In genomic region chr4:129106073-129106472, GRCm38 (mm10) we compare ENCODE assay signal across 14 mouse cellular contexts. TPM values are rescaled to one million over a fixed set of nuclear protein-coding genes. Genes with fewer than 3 reads are reported as not detected.
A peak's percentile ranks its signal among the peaks of the same experiment; 100 is the strongest.
DNase-seq lines count a peak whose midpoint lies in the region; ATAC-seq and TF ChIP-seq lines count a peak whose summit lies in the region.
"Had no signal": no experiment of that assay in that cellular context is flagged by ENCODE, and none has a peak within 500 bp of the region (broad histone marks: within the 10 kb centered on the region; RNA-seq: fewer than 3 reads in every experiment).

No protein-coding gene starts in this region.

- H3K9me3 ChIP-seq in kidney, embryonic 15.5 days (replicated peaks): no peaks in the 10 kb centered on the region
- no peaks in the 10 kb centered on the region for H3K9me3 ChIP-seq in embryonic facial prominence, embryonic 15.5 days (replicated peaks)
- H3K9me3 ChIP-seq: midbrain, embryonic 15.5 days had no signal

- peak overlapping the region; percentile 64 for H3K4me2 ChIP-seq in kidney, embryonic 15.5 days
- peak overlapping the region; percentile 51 for H3K4me2 ChIP-seq in embryonic facial prominence, embryonic 15.5 days (replicated peaks)

- H3K4me3 ChIP-seq in kidney, embryonic 15.5 days (replicated peaks): peak overlapping the region; percentile 35
- H3K4me3 ChIP-seq in embryonic facial prominence, embryonic 15.5 days (replicated peaks): peak overlapping the region; percentile 39
- peak overlapping the region; percentile 92 for H3K4me3 ChIP-seq in small intestine, adult 2 months (ENCODE audit: low read depth, low read length)
- H3K4me3 ChIP-seq: erythroblast, embryonic 14.5 days had no signal

- WGBS in kidney, embryonic 15.5 days: 23% methylated on average over 9 of the region's 9 CpGs
- 17% methylated on average over 9 of the region's 9 CpGs for WGBS in embryonic facial prominence, embryonic 15.5 days
- WGBS in small intestine, adult 2 months: 18% methylated on average over 9 of the region's 9 CpGs

- no peak for TF ChIP-seq CTCF in small intestine, adult 2 months (IDR thresholded peaks at IDR 0.05; ENCODE audit: extremely low read depth, insufficient read length, insufficient replicate concordance, low read depth, low read length)

- no peaks in the 10 kb centered on the region for H3K36me3 ChIP-seq in kidney, embryonic 15.5 days
- no peaks in the 10 kb centered on the region for H3K36me3 ChIP-seq in embryonic facial prominence, embryonic 15.5 days
- peaks cover 22% of the 10 kb centered on the region for H3K36me3 ChIP-seq in small intestine, adult 2 months (ENCODE audit: control insufficient read depth, insufficient read depth, low read length)
- H3K36me3 ChIP-seq: midbrain, embryonic 15.5 days had no signal

- H3K27ac ChIP-seq in kidney, embryonic 15.5 days: no peak overlapping the region
- H3K27ac ChIP-seq in embryonic facial prominence, embryonic 15.5 days (replicated peaks): no peak overlapping the region
- H3K27ac ChIP-seq in small intestine, adult 2 months (ENCODE audit: insufficient read depth, low read depth, low read length): peak overlapping the region; percentile 95
- H3K27ac ChIP-seq: liver, embryonic 14.5 days; midbrain, embryonic 15.5 days had no signal

- peak overlapping the region; percentile 37; the same call in 1 of the 2 replicates for H3K9ac ChIP-seq in kidney, embryonic 15.5 days
- H3K9ac ChIP-seq in embryonic facial prominence, embryonic 15.5 days: no peak overlapping the region
- H3K9ac ChIP-seq: liver, embryonic 14.5 days; midbrain, embryonic 15.5 days had no signal

- no peak for DNase-seq in kidney, postnatal 14 days
- DNase-seq in ES-CJ7 (ENCODE audit: low read depth, low spot score): peak; percentile 62
- DNase-seq in right cerebral cortex, postnatal 10 days (ENCODE audit: low spot score in 2 of 2): no peak
- no peak for DNase-seq in T-cell, adult 2 months (ENCODE audit: low spot score)
- DNase-seq: heart, adult 18-20 months; heart, postnatal 14 days had no signal

- ATAC-seq in kidney, embryonic 15.5 days (replicated peaks; ENCODE audit: low FRiP score): no peak
- no peak for ATAC-seq in embryonic facial prominence, embryonic 15.5 days (ENCODE audit: insufficient number of reproducible peaks, low FRiP score, low TSS enrichment, low read depth)
- ATAC-seq: activated CD4-positive, CD25-positive, alpha-beta regulatory T cell, adult 4 months; midbrain, embryonic 15.5 days had no signal

- H3K27me3 ChIP-seq in kidney, embryonic 15.5 days: peaks cover 38% of the 10 kb centered on the region
- peaks cover 42% of the 10 kb centered on the region for H3K27me3 ChIP-seq in embryonic facial prominence, embryonic 15.5 days
- H3K27me3 ChIP-seq in small intestine, adult 2 months (ENCODE audit: control insufficient read depth, insufficient read depth, low read length): no peaks in the 10 kb centered on the region

- peaks cover 42% of the 10 kb centered on the region for H3K4me1 ChIP-seq in kidney, embryonic 15.5 days
- H3K4me1 ChIP-seq in embryonic facial prominence, embryonic 15.5 days: peaks cover 22% of the 10 kb centered on the region
- H3K4me1 ChIP-seq in small intestine, adult 2 months (ENCODE audit: control insufficient read depth, insufficient read depth, insufficient read length, low read length): peaks cover 36% of the 10 kb centered on the region

- no peak for TF ChIP-seq POLR2A in small intestine, adult 2 months (IDR thresholded peaks at IDR 0.05; ENCODE audit: low read depth, low read length)

RNA-seq across cellular contexts. Expression of gene Tmem54, which starts 0.7 kb away (rescaled TPM):
- polyA plus RNA-seq in kidney, embryonic 15.5 days (2015; fragmentation: Nextera tagmentation; extraction: Ambion mirVana): 9.2 TPM in 2 replicates
- polyA plus RNA-seq in embryonic facial prominence, embryonic 15.5 days (2015; fragmentation: Nextera tagmentation; extraction: Ambion mirVana): 26.6 and 26.9 TPM in 2 replicates
- 473 and 851 TPM in 2 replicates for polyA plus RNA-seq in small intestine, adult 2 months (2012; rRNA removed)
- polyA plus RNA-seq: activated CD4-positive, CD25-positive, alpha-beta regulatory T cell, adult 4 months; erythroblast, embryonic 14.5 days; midbrain, embryonic 15.5 days had no signal

RNA-seq across cellular contexts. Expression of gene Hpca, which starts 15.8 kb away (rescaled TPM):
- 2.0 and 2.8 TPM in 2 replicates for polyA plus RNA-seq in kidney, embryonic 15.5 days (2015; fragmentation: Nextera tagmentation; extraction: Ambion mirVana)
- polyA plus RNA-seq in embryonic facial prominence, embryonic 15.5 days (2015; fragmentation: Nextera tagmentation; extraction: Ambion mirVana): 1.8 and 2.2 TPM in 2 replicates
- 0.56 and 0.72 TPM in 2 replicates for polyA plus RNA-seq in small intestine, adult 2 months (2012; rRNA removed)
- polyA plus RNA-seq: activated CD4-positive, CD25-positive, alpha-beta regulatory T cell, adult 4 months; C2C12; erythroblast, embryonic 14.5 days had no signal

RNA-seq across cellular contexts. Expression of gene Fndc5, which starts 30.7 kb away (rescaled TPM):
- 5.1 and 5.5 TPM in 2 replicates for polyA plus RNA-seq in kidney, embryonic 15.5 days (2015; fragmentation: Nextera tagmentation; extraction: Ambion mirVana)
- 19.7 and 26.3 TPM in 2 replicates for polyA plus RNA-seq in embryonic facial prominence, embryonic 15.5 days (2015; fragmentation: Nextera tagmentation; extraction: Ambion mirVana)
- polyA plus RNA-seq in small intestine, adult 2 months (2012; rRNA removed): 0.36 and 0.87 TPM in 2 replicates

RNA-seq across cellular contexts. Expression of gene Rnf19b, which starts 48.0 kb away (rescaled TPM):
- 7.1 TPM in 2 replicates for polyA plus RNA-seq in kidney, embryonic 15.5 days (2015; fragmentation: Nextera tagmentation; extraction: Ambion mirVana)
- polyA plus RNA-seq in embryonic facial prominence, embryonic 15.5 days (2015; fragmentation: Nextera tagmentation; extraction: Ambion mirVana): 10.7 and 11.0 TPM in 2 replicates
- 99.3 and 218 TPM in 2 replicates for polyA plus RNA-seq in small intestine, adult 2 months (2012; rRNA removed)

Comparison
In these comparisons a context has a peak if more than half of its experiments do, and no peak if none do; other contexts are left out.
1. H3K4me3 ChIP-seq: peak in every context shown above with its lines; median percentile 92 in small intestine, adult 2 months; 39 in embryonic facial prominence, embryonic 15.5 days; 35 in kidney, embryonic 15.5 days.
2. RNA of gene Tmem54, which starts 0.7 kb away (polyA plus RNA-seq): 473 to 851 TPM in small intestine, adult 2 months; 26.6 to 26.9 TPM in embryonic facial prominence, embryonic 15.5 days and 9.2 TPM in kidney, embryonic 15.5 days; every median in the first group is over 10 times any median in the second.